Mouse (Mus musculus) brain, embryonic 18.5 days (tissue): ENCODE results near the gene Vav2.

Experiments used
- DNase-seq: peaks from one replicate; pipeline ENCODE4 v3.0.0-alpha.2; 2012; ENCODE audit warnings: low read depth, low spot score

Gene Vav2

DNA sequence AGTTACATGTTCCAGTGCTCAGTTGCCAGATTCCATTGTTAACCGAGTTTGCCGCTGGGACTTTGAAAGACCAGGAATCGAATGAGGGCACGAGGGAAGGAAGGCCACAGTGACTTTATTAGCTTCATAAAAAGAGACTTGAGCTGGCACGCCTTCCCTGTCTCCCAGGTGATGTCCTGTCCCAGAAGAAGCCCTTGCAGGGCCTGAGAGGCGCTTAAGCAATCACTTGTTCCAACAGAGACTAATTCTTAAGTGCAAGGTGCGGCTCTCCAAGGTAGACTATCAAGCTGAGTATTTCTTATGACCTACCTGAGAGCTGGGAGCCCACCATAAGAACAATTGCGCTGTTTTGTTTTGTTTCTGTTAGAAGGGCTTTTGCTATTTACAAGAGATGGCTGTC is 57.9 kb downstream of the Vav2 start:
- DNase-seq = no peak

DNA sequence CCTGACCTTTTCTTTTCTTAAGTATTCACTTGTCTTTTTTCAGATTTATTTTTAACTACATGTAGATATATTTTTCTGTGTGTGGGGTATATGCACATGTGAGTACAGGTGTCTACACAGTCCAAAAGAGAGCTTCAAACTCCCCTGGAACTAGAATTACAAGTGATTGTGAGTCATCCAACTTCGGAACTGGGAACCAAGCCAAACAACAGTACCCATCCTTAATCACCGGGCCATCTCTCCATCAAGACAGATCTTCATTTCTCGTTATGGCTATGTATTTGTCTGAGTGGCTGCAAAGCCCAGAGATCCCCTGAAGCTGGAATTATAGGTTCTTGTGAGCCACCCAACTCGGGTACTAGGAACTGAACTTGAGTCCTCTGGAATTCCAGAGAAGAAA is 61.5 kb downstream of the Vav2 start:
- no peak for DNase-seq

DNA sequence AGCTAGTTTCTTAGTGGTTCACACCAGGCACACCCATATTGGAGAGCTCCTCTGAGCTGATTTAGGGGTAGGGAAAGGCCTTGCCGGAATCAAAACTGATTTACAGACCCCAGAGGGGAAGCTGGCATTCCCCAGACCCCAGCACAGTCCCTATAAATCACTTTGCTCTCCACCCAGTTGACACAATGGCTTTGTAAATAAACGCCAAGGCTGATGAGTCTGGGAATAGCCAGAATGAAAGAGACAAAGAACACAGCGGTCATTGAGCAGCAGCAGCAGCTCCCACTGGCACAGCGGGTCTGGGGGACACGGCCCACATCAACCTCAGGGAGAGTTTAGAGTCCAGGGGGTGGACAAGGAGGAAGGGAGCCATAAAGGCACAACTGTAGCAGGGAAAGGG is 65.0 kb downstream of the Vav2 start:
- no peak for DNase-seq

DNA sequence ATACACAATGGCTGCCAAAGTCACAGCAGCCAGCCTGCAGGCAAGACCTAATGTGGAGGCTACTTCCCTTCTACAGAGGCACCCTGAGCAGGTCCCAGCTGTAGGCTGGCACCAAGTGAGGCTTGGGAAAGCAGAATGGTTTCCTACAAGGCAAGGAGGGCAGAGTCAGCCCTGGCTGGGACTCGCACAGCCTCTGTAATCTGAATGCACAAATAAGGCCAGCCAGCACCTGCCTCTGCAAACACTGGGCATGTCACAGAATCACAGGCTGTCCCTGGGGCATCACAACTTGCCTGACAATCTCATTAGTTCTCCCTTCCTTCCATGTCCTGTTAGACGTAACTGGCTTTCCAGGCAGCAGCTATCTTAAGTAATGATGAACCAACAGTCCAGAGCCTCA is 68.4 kb downstream of the Vav2 start:
- DNase-seq = no peak

DNA sequence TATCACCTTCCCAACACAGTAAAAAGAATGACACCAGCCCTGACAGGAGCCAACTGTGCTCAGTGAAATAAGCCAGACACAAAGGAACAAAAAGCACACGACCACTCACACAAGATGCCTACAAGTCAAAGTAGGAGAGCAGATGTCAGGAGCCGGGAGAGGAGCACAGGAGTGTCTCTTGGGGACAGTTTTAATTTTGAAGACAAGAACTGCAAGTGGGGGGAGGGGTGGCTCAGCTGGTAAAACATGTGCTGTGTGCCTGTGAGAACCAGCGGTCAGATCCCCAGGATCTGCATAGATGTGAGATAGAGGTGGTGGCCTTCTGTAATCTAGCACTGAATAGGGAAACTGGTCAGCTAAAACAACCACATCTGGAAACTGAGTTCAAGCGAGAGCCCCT is 71.1 kb downstream of the Vav2 start:
- DNase-seq = no peak

DNA sequence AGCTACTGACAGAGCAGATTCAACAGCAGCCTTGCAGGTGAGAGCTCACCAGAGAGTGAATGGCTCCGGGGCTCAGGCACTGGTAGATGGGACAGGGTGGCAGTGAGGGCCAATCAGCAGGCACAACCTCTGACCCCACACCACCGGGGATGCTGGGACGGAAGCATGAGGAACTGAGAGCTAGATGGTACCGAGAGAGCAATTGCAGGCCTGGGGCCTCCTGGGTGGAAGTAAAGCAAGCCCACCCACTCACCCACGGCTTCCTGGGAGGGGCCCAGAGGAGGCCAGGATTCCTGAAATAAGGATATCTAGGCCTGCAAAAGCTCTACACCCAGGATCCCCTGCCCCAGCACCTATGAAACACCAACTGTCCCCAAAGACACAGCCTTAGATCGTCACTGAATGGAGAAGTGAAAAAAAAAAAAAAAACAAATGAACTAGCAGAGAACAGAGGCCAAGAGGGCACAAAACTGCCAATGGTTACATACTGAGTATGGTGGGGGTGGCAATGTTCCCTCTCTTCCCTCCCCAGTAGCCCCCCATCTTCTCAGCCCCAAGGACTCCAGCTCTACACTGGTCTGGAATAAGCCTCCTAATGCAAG is 72.1 kb downstream of the Vav2 start:
- DNase-seq = no peak

DNA sequence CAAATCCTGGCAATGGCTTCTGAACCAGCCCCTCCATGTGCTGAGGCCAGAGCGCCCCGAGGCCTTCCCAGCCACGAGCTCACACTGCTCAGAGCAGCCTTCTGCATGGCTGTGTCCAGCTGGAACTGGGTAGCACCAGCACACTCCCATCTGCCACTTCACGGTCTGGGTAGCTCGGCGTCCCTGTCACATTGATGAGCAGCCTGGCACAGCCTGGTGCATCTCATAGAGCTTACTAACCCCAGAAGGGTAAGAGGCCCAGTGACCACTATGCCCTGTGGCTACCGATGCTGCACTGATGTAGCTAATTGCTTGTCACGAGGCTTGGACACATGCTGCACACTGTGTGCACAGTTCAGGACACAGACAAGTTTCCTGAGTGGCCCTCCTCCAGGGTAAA is 74.1 kb downstream of the Vav2 start:
- no peak for DNase-seq

DNA sequence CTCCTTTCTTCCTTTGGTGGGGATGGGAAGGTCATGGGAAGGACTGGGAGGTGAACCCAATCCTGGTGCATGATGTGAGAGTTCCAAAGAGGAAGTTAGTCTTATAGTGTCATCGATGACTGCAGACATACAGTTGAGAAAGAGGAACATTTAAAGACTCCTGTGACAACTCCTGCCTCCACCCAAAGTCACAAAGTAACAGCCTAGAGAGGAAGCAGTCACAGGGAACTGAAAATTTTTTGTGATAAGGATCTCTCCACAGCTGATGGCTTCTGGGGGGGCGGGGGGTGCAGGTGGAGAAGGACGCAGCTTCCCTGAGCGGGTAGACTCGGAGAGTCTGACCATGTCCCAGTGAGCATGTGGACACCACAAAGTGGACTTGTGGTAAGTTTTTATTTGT is 76.5 kb downstream of the Vav2 start:
- no peak for DNase-seq

DNA sequence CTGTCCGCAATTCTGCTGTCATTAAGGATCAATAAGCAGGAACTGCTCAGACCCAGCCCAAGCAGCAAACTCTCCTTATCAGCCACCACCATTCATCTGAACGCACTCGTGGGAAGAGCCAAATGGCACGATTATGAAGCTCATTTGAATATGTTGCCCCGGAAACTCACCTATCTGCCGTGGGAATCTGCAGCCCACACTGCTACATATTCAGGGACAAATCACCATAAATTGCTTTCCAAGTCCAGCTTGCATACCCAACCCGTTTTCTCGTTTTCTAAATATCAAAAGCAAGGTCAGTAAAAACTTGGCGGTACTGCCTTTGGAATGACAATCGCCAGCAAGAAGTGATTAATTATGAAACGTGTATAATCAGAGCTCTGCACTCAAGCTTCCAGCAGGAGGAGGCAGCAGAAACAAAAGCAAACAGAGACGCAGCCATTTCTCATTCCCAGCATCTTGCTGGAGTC is 82.8 kb downstream of the Vav2 start:
- DNase-seq = no peak

DNA sequence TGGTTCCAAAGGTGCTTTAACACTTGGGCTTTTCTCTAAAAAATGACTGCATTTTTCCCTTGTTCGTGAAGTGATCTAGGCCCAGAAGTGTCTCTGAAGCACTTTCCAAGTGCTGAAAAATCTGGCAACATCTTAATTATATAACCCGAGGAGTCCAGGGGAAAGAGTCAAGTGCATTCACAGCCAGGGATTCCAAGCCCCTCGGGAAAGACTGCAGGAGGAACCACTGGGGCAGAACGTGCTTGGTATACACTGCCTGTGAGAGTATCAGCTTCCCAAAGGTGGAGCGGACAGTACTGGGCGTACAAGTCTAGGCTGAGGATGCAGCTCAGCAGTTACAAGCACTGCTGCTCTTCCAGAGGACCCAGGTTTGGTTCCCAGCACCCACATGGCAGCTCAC is 86.2 kb downstream of the Vav2 start:
- DNase-seq = no peak

DNA sequence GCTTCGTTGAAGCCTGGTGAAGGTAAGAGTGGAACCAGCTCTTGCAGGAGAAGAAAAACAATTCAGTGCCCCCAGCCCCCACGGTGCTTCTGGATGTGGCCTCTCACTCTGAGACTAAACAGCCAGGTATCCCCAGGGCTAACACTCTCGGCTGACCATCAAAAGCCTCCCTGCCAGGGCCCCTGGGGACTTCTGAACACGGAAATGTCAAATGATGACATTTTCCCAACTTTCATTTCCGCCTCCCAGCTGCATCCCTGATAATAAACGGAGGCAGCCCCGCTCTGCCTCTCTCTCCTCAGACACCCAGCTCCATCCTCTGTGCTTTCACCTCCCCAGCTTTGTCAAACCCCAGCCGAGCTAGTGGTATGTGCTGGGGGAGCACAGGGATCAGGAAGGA is 87.8 kb downstream of the Vav2 start:
- no peak for DNase-seq

DNA sequence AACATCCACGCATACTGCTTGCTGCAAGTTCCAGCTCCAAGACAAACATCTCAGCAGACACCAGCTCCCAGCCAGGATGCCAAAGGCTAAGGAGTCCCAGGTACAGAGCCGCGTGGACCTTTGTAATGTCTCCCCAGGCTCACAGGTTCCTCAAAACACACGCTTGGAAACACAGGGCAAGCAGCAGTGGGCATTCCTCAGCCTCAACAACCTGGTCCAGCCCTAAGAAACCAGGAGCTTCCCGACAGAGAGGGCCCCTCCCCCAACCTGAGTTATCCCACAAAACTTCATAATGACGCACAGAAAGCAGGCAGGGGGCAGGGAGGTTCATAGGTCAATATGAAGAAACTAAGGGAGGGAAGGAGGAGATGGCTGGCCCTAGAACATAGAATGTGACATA is 89.6 kb downstream of the Vav2 start:
- no peak for DNase-seq

DNA sequence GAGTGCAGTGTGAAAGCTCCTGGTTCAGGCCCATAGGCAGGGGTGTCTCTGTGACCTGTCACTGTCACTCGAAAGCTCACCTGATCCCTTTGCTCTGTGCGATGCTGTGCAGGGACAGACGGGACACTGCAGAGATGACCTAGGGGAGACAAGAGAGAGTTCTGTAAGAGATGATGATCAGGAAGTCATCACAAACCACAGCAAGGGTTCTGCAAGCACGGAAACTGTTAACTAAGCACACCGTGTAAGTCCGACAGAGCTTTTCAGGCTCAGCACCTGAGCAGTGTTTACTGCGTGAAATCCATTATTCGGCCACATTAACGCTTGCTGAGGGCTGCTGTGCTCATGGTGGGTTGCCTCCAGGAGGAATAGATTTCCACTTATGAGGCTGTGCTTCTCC is 90.2 kb downstream of the Vav2 start:
- no peak for DNase-seq

DNA sequence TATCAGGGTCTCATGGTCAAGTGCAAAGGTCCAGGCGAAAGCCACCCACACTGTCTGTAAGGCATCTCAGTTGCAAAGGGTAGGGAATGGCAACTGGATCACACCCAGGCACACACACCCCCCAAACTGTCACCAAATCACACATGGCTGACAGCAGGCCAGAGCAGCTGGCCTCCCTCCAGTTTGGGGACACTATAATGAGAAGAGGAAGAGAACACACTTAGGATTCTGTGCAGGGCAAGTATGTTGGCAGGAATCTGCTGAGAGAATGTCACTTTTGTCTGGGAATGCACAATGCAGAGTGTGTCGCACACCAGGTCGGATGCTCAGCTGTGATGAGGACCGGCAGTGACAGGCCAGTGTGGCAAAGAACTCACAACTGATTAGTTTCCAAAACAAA is 92.0 kb downstream of the Vav2 start:
- no peak for DNase-seq

DNA sequence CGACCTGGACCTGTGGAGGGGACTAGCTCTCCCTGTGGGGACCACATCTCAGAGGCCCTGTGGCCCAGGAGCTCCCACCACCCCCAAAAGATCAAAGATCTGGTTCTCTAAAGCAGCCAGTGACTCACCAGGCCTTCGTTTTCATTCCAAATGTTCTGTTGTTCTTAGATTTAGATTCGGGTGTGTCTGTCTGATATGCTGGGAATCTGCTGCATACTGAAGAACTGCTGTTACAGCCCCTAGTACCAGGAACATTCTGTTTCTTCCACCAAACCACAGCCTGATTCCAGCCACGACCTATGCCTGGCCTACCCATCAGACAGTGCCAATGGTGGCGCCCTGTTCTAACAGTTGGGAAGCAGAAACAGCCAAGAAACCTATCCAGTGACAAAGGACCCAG is 95.3 kb downstream of the Vav2 start:
- no peak for DNase-seq

DNA sequence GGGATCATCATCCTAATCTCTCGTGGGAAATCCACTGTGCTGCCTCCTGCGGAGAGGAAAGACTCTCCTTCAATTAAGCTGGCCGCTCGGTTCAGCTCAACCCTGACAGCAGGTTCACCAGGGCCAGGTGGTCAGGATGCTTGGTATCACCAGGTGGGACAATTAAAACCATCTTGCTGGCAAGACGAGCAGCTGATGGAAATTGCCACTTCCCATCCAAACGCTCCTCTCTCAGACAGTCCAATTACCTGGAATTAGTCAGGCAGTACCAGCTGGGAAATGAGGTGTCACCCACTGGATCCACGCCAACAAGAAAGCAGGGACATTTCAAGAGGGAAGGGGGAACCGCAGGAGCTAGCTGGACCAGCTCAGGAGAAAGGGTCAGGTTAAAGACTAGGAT is 96.4 kb downstream of the Vav2 start:
- no peak for DNase-seq

DNA sequence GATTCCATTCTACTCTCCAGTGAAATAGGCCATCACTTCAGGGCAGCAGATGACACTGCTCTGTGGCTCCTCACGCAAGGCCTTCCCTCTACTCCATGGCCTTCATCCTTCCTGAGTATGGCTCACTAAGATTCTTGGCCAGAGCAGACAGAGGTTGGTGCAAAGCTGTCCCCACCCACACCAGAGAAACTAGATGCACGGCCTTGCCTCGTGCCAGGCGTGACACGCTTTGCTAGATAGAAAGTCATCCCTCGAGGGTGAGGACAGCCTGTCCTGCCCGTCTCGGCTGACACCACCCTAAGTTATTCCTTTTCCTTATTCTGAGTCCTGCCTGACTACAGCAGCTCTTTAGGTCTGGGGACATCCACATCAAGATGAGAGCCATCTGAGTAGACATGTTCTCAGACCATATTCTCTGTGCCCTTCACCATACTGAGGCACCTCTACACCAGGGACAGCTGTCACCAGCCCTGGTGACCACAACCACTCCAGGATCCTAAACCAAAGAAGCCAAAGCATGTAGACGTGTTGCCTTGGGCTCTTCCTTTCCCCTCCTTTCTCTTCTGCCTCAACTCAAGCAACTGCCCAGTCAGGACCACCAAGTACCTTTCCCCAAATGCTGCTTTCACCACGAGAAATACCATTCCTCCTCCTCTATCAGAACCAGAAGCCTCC is 97.3 kb downstream of the Vav2 start:
- no peak for DNase-seq

DNA sequence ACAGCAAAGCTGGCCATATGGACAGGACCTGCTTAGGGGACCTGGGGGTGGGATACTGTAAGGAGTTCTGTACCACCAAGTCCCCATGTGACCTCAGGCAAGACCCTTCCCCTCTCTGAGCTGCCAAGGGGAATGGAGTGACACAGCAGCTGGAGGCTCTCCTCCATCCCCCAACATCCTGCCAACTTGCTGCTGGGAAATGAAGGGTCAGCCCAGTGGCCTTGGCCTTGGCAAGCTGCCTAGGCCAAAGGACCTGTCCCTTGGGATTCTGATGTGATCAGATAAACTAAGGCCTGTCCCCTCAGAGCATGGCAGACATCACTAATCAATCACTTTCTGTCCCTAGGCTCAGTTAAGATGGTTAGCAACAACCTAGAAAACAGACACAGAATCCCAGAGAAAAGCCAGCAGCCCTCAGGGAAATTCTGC is 98.2 kb downstream of the Vav2 start:
- DNase-seq = no peak

DNA sequence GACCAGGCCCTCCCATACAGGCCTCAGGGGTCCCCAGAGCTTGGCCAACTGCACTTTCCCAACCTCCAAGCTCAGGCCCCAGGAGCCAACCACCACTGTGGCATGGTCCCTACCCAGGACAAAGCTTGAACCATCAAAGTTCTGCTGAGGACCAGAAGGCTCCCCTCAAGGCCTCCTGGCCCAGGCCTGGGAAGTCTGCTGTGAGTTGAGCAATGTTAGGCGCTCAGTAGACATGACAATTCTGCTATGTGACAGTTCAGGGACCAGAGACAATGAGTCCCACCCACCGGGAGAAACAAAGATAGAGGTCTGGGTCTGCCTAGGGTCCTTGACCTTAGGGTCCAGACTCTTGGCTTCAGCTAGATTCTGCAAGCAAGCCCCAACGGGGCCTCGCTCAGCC is 98.9 kb downstream of the Vav2 start:
- no peak for DNase-seq

DNA sequence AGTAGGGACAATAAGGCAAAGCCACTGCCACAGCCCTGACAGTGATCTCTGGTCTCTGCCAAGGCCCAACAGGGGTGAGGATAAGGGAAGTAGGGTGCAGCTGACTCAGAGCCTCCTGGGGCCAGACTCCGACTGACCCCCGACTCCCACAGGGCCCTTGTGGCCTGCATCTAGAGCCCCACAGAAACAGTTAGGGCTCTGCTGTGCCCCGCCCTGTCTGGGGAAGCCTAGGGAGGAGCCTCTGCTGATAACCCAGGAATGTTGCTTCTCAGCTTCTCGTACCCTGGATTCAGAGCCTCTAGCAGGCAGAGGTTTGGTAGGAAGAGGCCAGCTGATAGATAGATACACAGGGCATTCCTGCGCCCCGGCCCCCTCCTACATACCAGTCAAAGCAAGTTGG is 99.8 kb downstream of the Vav2 start:
- DNase-seq = no peak

DNA sequence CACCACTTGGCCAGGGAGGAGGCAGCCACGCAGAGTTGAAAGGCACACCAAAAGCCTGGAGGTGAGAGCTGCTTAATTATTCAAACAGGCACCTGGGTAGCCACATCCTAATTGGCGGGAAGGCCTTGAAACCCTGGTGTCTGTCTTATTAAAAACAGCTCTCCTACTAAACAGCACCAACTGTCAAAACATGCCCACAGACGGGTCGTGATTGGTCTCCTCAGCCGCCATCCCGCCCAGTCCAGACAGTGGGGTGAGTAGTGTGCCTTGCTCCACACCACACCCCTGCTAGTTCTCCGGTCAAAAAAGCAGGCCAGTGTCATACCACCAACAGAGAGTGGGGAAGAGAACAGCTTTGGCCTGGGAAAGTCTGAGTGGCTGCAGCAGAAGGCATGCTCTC is 100.5 kb downstream of the Vav2 start:
- no peak for DNase-seq

DNA sequence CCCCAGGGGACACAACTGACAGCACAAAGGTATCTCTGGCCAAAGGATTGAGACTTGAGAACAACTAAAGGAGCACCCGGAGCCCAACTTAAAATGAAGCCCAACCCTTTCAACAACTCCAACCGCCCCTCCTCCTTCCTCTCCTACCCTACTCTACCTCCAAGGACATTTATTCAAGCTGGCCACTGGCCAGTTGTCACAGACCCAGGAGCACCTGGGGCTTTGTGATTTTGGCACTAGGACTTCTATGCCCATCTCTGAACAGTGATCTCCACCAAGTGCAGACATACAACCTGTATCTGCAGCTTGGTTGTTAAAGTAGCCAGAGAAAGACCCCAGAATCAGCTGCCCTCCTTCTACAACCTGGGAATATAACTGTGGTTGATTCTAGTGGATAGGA is 102.1 kb downstream of the Vav2 start:
- no peak for DNase-seq

DNA sequence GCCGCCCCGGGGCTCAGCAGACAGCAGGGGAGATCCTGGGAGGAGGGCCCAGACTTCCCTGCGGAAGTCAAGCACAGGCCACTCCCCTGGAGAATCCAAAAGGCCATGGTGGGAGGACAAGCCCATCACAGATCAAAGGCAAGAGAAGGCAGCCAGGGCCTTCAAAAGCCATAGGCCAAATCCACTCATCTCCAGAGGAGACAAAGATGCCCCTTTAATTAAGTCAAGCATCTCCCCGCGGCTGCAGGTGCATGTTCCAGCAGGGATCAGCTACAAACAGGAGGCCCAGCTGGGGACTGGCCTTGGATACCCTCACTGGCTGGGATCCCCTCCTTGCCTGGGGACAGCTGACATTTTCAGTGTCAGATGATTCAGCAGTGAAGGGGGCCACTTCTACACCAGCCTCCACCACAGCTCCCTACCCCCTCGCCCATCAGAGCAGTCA is 105.4 kb downstream of the Vav2 start:
- no peak for DNase-seq

DNA sequence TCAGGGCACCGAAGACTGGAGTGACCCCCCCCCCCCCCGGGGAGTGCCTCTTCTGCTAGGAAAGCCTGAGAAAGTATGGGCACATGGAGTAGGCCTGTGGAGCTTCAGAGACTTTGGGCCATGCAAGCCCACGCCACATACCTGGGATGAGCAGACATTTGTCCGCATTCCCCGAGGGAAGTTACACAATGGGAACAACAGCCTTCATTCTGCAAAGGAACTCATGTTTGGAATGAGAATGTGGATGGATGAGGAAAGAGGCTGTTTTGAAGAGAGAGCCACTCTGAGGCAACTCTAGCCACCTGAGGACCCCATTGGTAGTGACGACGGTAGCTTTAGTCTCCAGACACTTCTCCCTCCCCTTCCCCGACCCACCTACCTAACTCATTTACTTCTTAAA is 106.0 kb downstream of the Vav2 start:
- DNase-seq = no peak
